Mouse (Mus musculus) midbrain, embryonic 14.5 days (tissue): ENCODE results near the gene Colgalt2. TPM values are rescaled to one million over a fixed set of nuclear protein-coding genes. Genes with fewer than 3 reads are reported as not detected.

ENCODE experiments used
- ATAC-seq: fragments of 200-750 bp; cut with Nextera tagmentation; 2 replicates; pipeline ENCODE4 v1.8.0; 2017; ENCODE audit warnings: moderate number of reproducible peaks, moderate library complexity; ENCODE audit not compliant: low FRiP score, low TSS enrichment
- DNase-seq: peaks from one replicate; pipeline ENCODE4 v3.0.0-alpha.2; 2015
- H3K27ac ChIP-seq: fragments of 300-500 bp; sonication (generic); replicated peaks from 2 replicates; pipeline ENCODE4 v1.5.1; 2014; ENCODE audit warnings: mild to moderate bottlenecking, low read depth, low read length, moderate library complexity
- H3K27me3 ChIP-seq: fragments of 300-500 bp; sonication (generic); 2 replicates; pipeline ENCODE4 v1.6.1; 2014; ENCODE audit warnings: low read length, control low read depth, mixed read lengths; ENCODE audit not compliant: control insufficient read depth, insufficient read depth
- H3K36me3 ChIP-seq: fragments of 300-500 bp; sonication (generic); 2 replicates; pipeline ENCODE4 v1.6.1; 2014; ENCODE audit warnings: low read length, control low read depth; ENCODE audit not compliant: control insufficient read depth, insufficient read depth
- H3K4me1 ChIP-seq: fragments of 300-500 bp; sonication (generic); 2 replicates; pipeline ENCODE4 v1.6.1; 2014; ENCODE audit warnings: mild to moderate bottlenecking, antibody characterized with exemption, low read length, control low read depth; ENCODE audit not compliant: control insufficient read depth, insufficient read depth
- H3K4me2 ChIP-seq: fragments of 300-500 bp; sonication (generic); 2 replicates; pipeline ENCODE4 v1.6.1; 2014; ENCODE audit warnings: mild to moderate bottlenecking, low read length, moderate library complexity
- H3K4me3 ChIP-seq: fragments of 300-500 bp; sonication (generic); replicated peaks from 2 replicates; pipeline ENCODE4 v1.5.1; 2014; ENCODE audit warnings: low read depth, low read length
- H3K9ac ChIP-seq: fragments of 300-500 bp; sonication (generic); replicated peaks from 2 replicates; pipeline ENCODE4 v1.6.1; 2014; ENCODE audit warnings: mild to moderate bottlenecking, low read length, moderate library complexity
- H3K9me3 ChIP-seq: fragments of 300-500 bp; sonication (generic); 2 replicates; pipeline ENCODE4 v1.6.1; 2016; ENCODE audit warnings: low read length, control low read depth, mixed read lengths; ENCODE audit not compliant: control insufficient read depth
- WGBS: fragments of 180-500 bp; shearing (Covaris S2); extraction: QIAGEN DNeasy Blood & Tissue Kit; methylation state at CpG from one replicate; pipeline ENCODE4 v1.1.7; 2014; 5-methylcytosine and 5-hydroxymethylcytosine counted together
- polyA plus RNA-seq: library from polyadenylated mRNA; unstranded; fragments of >200 nt; fragmentation: Nextera tagmentation; extraction: Ambion mirVana; gene quantifications from 2 replicates; pipeline ENCODE4 v1.2.1, GENCODE M21; 2014

The Colgalt2 gene
- polyA plus RNA-seq, 1 experiment from 2014 or later, result 4.0 TPM

DNA sequence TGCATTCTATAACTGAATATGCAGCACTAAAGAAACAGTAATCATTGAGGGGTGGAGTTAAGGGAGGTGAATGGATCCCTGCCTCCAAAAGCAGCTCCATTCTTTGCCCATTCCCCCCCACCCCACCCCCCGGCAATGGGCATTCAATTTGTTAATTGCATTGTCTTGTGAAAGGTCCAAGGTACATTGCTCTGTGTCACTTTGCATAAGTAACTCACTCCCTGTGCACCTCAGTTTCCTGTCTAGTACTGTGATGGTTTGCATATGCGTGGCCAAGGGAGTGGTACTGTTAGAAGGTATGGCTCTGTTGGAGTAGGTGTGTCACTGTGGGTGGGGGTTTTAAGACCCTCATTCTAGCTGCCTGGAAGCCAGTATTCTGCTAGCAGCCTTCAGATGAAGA, 13.5 kb downstream of the Colgalt2 start:
- 99% methylated on average over 2 of the region's 2 CpGs for WGBS
- no peak overlapping the region for H3K9ac ChIP-seq
- no peaks in the 10 kb centered on the region for H3K36me3 ChIP-seq
- no peak overlapping the region for H3K4me2 ChIP-seq
- H3K4me3 ChIP-seq, result no peak overlapping the region
- no peaks in the 10 kb centered on the region for H3K27me3 ChIP-seq
- no peaks in the 10 kb centered on the region for H3K4me1 ChIP-seq
- DNase-seq (no peak), ATAC-seq (no peak)
- H3K27ac ChIP-seq, result no peak overlapping the region
- H3K9me3 ChIP-seq, result no peaks in the 10 kb centered on the region

GRCm38 (mm10) chr1:152413961-152414360, 14.3 kb downstream of the Colgalt2 start:
- Histone ChIP-seq H3K27ac (no peak overlapping the region), H3K4me1 (no peaks in the 10 kb centered on the region), H3K27me3 (no peaks in the 10 kb centered on the region), H3K36me3 (no peaks in the 10 kb centered on the region), H3K4me3 (no peak overlapping the region), H3K9ac (no peak overlapping the region), H3K4me2 (no peak overlapping the region), H3K9me3 (no peaks in the 10 kb centered on the region)
- ATAC-seq (no peak), DNase-seq (no peak)
- WGBS, result 65% methylated on average over 1 of the region's 1 CpGs

DNA sequence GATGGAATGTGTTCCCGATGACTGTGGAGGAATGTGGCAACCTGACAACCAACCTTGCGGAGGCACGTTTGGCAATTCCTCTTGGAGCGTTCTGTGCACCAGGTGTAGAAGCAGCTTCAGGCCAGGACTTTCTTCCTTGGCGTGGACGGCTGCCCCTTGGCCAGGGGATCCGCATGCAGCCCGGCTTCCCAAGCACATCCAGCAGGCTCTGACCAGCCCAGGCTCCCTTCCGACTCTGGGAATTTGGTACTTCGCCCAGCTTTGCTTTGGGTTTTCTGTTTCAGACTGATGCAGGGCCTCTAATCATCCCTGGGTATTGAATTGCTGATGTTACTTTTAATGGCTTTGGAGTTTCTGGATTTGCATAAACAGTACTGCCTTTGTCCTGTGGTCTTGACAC, 14.8 kb downstream of the Colgalt2 start:
- H3K9ac ChIP-seq, result no peak overlapping the region
- DNase-seq (no peak), ATAC-seq (no peak)
- no peak overlapping the region for H3K4me2 ChIP-seq
- no peaks in the 10 kb centered on the region for H3K36me3 ChIP-seq
- H3K9me3 ChIP-seq, result no peaks in the 10 kb centered on the region
- no peaks in the 10 kb centered on the region for H3K4me1 ChIP-seq
- no peak overlapping the region for H3K4me3 ChIP-seq
- H3K27me3 ChIP-seq, result no peaks in the 10 kb centered on the region
- no peak overlapping the region for H3K27ac ChIP-seq
- WGBS, result 75% methylated on average over 10 of the region's 10 CpGs

DNA sequence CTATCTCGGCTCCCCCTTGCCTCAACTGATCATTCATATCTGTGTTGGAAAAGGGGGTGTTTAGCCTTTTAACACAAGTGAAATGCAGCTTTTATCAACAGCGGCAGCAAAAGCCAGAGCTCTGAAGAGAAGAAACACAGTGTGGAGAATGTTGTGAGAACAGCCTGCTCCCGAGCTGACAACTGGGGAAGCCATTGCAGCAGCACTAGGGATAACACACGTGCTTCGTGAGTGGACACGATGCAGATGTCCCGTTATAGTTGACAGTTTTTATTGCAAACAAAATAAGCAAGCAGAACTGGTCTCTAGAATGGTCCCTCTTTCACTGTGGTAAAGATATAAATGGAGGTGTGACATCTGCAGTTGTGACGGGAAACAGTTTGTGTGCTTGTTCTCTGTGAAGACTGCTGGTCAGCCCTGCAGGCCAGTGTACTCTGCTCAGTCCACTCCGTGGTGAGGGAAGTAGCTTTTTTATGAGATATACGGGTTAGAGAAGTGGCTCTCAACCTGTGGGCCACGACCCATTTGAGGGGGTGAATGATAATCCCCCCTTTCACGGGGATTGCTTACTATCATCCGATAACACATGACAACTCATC, 16.8 kb downstream of the Colgalt2 start:
- H3K4me3 ChIP-seq, result no peak overlapping the region
- no peak overlapping the region for H3K4me2 ChIP-seq
- no peaks in the 10 kb centered on the region for H3K36me3 ChIP-seq
- WGBS, result 89% methylated on average over 13 of the region's 13 CpGs
- DNase-seq, result no peak
- H3K9ac ChIP-seq, result no peak overlapping the region
- no peaks in the 10 kb centered on the region for H3K9me3 ChIP-seq
- no peaks in the 10 kb centered on the region for H3K27me3 ChIP-seq
- no peak overlapping the region for H3K27ac ChIP-seq
- no peak for ATAC-seq
- H3K4me1 ChIP-seq, result no peaks in the 10 kb centered on the region

- WGBS, result 49% methylated on average over 5 of the region's 5 CpGs
- no peaks in the 10 kb centered on the region for H3K36me3 ChIP-seq
Measured at GRCm38 (mm10) chr1:152417602-152418001, 18.0 kb downstream of the Colgalt2 start.

DNA sequence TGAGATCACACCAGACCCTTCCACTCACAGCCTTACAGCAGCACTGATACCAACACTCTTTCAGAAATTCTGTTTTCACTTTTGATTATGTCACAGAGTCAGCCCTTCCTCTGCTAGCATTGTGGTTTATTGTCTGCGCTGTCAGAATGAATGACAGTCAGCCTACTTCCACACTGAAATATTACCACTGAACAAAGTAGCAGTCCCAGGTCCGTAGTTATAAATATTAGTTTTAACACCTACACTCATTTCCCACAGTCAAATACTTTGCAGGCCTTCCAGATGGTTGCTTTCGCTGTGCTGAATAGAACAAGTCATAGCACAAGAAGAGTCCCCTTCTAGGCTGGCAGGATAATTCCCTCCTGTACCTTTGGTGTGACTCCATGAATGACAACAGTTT, 22.7 kb downstream of the Colgalt2 start:
- Histone ChIP-seq H3K9me3 (no peaks in the 10 kb centered on the region), H3K27me3 (no peaks in the 10 kb centered on the region), H3K4me3 (no peak overlapping the region), H3K27ac (no peak overlapping the region), H3K9ac (no peak overlapping the region), H3K4me1 (no peaks in the 10 kb centered on the region), H3K36me3 (no peaks in the 10 kb centered on the region), H3K4me2 (no peak overlapping the region)
- 90% methylated on average over 3 of the region's 3 CpGs for WGBS
- ATAC-seq, result no peak
- no peak for DNase-seq

More at GRCm38 (mm10) chr1:152417602-152418001, 18.0 kb downstream of the Colgalt2 start:
- Histone ChIP-seq H3K4me3 (no peak overlapping the region), H3K27ac (no peak overlapping the region), H3K27me3 (no peaks in the 10 kb centered on the region), H3K9me3 (no peaks in the 10 kb centered on the region), H3K4me2 (no peak overlapping the region), H3K9ac (no peak overlapping the region), H3K4me1 (no peaks in the 10 kb centered on the region)
- ATAC-seq (no peak), DNase-seq (no peak)

DNA sequence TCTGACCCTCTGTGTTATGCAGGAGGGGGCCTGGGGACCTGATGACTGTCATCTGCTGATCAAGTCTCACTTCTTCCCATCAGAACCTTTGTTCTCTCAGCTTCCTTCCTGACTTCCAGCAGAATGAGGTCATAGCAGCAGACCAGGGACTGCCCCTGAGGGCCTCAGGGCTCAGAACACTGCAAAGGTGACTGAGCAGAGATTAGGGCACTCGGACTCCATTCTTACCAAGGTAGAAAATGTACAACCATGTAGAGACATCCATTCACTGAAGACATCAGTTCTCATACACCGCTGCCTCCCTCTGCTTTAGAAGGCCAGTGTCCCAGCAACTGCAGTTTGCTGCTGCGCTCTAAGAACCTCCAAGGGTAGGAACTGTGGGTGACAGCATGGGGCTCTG, 23.4 kb downstream of the Colgalt2 start:
- no peak overlapping the region for H3K27ac ChIP-seq

GRCm38 (mm10) chr1:152427912-152428581, 28.4 kb downstream of the Colgalt2 start:
- Histone ChIP-seq H3K4me2 (peak overlapping the region; percentile 6; the same call in 1 of the 2 replicates), H3K36me3 (no peaks in the 10 kb centered on the region), H3K9ac (no peak overlapping the region), H3K4me1 (no peaks in the 10 kb centered on the region; the same call in 1 of the 2 replicates), H3K27ac (no peak overlapping the region), H3K9me3 (no peaks in the 10 kb centered on the region), H3K4me3 (no peak overlapping the region), H3K27me3 (no peaks in the 10 kb centered on the region)
- ATAC-seq (no peak), DNase-seq (peak; percentile 35)
- 57% methylated on average over 12 of the region's 12 CpGs for WGBS

More for the DNA sequence above, 23.4 kb downstream of the Colgalt2 start:
- DNase-seq (no peak), ATAC-seq (no peak)
- H3K9ac ChIP-seq, result no peak overlapping the region
- H3K4me2 ChIP-seq, result no peak overlapping the region
- no peak overlapping the region for H3K4me3 ChIP-seq
- WGBS, result 85% methylated on average over 3 of the region's 3 CpGs
- H3K27me3 ChIP-seq, result no peaks in the 10 kb centered on the region
- H3K36me3 ChIP-seq, result no peaks in the 10 kb centered on the region
- H3K9me3 ChIP-seq, result no peaks in the 10 kb centered on the region
- H3K4me1 ChIP-seq, result no peaks in the 10 kb centered on the region

DNA sequence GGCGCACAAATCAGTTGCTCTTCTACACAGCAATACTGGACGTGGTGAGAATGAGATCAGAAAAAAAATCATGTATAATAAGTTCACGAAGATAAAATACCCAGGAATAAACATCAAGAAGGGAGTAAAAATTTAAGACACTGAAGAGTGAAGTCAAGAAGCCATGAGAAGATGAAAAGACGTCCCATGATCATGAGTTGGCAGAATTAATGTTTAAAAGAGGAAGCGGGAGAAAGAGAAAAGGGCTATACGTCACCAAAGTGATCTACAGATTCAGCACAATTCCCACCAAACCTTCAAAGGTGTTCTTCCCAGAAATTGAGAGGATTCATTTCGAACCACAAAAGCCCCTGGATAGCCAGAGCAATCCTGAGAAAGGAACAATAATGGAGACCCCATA, 30.2 kb downstream of the Colgalt2 start:
- no peak for ATAC-seq
- Histone ChIP-seq H3K4me3 (no peak overlapping the region), H3K36me3 (no peaks in the 10 kb centered on the region), H3K9me3 (no peaks in the 10 kb centered on the region), H3K27ac (no peak overlapping the region), H3K4me2 (no peak overlapping the region), H3K27me3 (no peaks in the 10 kb centered on the region), H3K9ac (no peak overlapping the region), H3K4me1 (no peaks in the 10 kb centered on the region; the same call in 1 of the 2 replicates)
- WGBS, result 93% methylated on average over 7 of the region's 7 CpGs
- no peak for DNase-seq
